Mouse (Mus musculus): ENCODE data around the gene Rwdd2b. TPM values are rescaled to one million over a fixed set of nuclear protein-coding genes. Genes with fewer than 3 reads are reported as not detected.

Gene Rwdd2b
- 10.8 and 11.4 TPM in 2 replicates for polyA plus RNA-seq (2014; fragmentation: Nextera tagmentation; extraction: Ambion mirVana)

DNA sequence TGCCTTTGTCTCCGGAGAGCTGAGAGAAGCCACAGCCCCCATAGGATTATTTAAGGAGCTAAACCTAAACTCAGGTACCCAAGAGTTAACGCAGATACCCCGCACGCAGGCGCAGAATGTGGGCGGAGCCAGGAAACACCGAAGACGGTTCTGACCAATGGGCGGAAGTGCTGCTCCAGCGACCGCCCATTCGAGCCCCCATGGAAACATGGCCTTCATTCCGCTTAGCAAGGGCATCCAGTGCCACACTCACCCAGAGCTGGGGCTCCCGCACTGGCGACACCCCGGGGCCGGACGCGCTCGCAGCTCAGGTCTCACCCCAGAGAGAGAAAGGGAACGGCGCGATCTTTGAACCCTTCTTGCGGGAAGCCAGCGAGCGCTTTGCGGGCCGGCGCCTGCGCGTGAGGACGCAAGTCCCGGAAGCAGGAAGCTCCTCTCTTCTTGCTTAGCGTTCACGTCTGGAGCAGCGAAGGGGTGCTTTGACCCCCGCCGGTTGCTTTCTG, at the start of gene Rwdd2b:
TSS of gene Rwdd2b (minus strand) at position 390 of the 503 bp plus-strand sequence.
- WGBS = under 1% methylated on average over 35 of the region's 38 CpGs
- DNase-seq = peak; percentile 98
- no peaks in the 10 kb centered on the region for H3K36me3 ChIP-seq (ENCODE audit: insufficient read depth)
- peak within 1 kb of the TSS; percentile 75 for H3K4me3 ChIP-seq (ENCODE audit: low read depth, low read length)
- H3K4me1 ChIP-seq (ENCODE audit: insufficient read depth) = peaks cover 6% of the 10 kb centered on the region; the same call in 1 of the 2 replicates
- H3K27me3 ChIP-seq (ENCODE audit: insufficient read depth, low read length) = no peaks in the 10 kb centered on the region
- peak; percentile 95 for ATAC-seq (ENCODE audit: insufficient read depth)
- no peak for TF ChIP-seq CTCF (IDR thresholded peaks at IDR 0.05; ENCODE audit: low read depth)
- no peaks in the 10 kb centered on the region for H3K9me3 ChIP-seq (ENCODE audit: low read depth, low read length)
- peak within 1 kb of the TSS; percentile 90 for H3K4me2 ChIP-seq
- peak within 1 kb of the TSS; percentile 88 for H3K27ac ChIP-seq (ENCODE audit: low read depth)
- H3K9ac ChIP-seq = peak within 1 kb of the TSS; percentile 72

DNA sequence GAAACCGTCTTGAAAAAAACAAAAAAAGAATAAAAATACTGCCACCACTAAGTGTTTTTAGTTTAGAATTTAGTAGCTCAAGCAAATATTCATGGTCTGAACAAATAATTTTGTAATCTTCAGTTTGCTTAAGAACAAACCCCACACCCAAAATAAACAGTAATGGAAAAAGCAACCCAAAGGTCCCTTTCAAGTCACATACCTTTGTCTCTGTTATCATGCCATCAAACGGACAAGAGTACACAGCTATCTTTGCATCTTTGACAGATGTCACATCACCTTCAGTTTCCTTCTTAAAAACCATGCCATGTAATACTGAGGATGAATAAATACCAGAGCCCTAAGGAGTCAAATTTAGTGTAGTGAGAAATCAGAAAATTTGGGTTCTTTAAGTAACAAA, 48.2 kb upstream of the Rwdd2b start:
- no peak for ATAC-seq (ENCODE audit: insufficient read depth)
- Histone ChIP-seq H3K4me3 (ENCODE audit: low read depth, low read length) (no peak overlapping the region), H3K9me3 (ENCODE audit: low read depth, low read length) (no peaks in the 10 kb centered on the region), H3K4me2 (no peak overlapping the region), H3K36me3 (ENCODE audit: insufficient read depth) (peaks cover 98% of the 10 kb centered on the region), H3K27ac (ENCODE audit: low read depth) (no peak overlapping the region), H3K4me1 (ENCODE audit: insufficient read depth) (no peaks in the 10 kb centered on the region), H3K27me3 (ENCODE audit: insufficient read depth, low read length) (no peaks in the 10 kb centered on the region), H3K9ac (no peak overlapping the region)
- WGBS = 62% methylated on average over 2 of the region's 2 CpGs
- no peak for TF ChIP-seq CTCF (IDR thresholded peaks at IDR 0.05; ENCODE audit: low read depth)
- DNase-seq = no peak

DNA sequence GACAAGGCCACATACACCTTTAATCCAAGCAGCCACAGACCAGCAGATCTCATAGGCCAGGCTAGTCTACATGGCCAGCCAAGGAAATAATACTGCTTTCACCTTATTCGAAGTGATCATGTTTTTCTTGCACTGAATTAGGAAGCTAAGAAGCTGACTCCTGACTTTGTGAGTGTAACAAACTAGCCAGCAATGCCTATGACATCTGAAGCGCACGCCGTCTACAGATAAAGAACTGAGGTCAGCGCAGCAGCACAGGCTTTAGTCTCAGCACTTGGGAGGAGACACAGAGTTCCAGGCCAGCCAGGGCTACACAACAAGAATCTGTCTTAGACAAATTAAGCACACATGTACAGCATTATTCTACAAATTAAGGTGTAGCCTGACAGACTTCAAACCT, 46.4 kb upstream of the Rwdd2b start:
- 93% methylated on average over 5 of the region's 5 CpGs for WGBS
- DNase-seq (no peak), ATAC-seq (ENCODE audit: insufficient read depth) (no peak)
- Histone ChIP-seq H3K9me3 (ENCODE audit: low read depth, low read length) (no peaks in the 10 kb centered on the region), H3K4me3 (ENCODE audit: low read depth, low read length) (no peak overlapping the region), H3K9ac (no peak overlapping the region), H3K27ac (ENCODE audit: low read depth) (no peak overlapping the region), H3K36me3 (ENCODE audit: insufficient read depth) (peaks cover 97% of the 10 kb centered on the region), H3K4me1 (ENCODE audit: insufficient read depth) (no peaks in the 10 kb centered on the region), H3K4me2 (no peak overlapping the region), H3K27me3 (ENCODE audit: insufficient read depth, low read length) (no peaks in the 10 kb centered on the region)
- no peak for TF ChIP-seq CTCF (IDR thresholded peaks at IDR 0.05; ENCODE audit: low read depth)

DNA sequence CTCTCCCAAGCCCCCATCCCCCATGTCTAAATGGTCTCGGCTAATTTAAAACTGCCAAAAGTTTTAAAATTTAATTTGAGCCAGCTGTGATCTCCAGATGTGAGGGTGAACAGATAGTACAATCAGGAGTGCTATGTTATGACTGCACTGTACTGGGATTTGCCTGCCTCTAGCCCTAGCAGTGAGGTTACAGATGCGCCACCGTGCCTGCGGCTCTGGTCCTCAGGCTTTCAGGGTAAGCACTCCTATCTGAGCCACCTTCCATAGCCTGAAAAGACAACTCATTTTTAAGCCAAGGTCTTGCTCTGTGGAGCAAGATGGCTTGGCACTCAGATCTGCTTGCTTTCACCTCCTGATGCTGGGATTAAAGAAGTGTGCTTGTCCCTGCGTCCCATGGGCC, 44.0 kb upstream of the Rwdd2b start:
- Histone ChIP-seq H3K9ac (no peak overlapping the region), H3K4me1 (ENCODE audit: insufficient read depth) (no peaks in the 10 kb centered on the region), H3K36me3 (ENCODE audit: insufficient read depth) (peaks cover 86% of the 10 kb centered on the region), H3K4me2 (no peak overlapping the region), H3K9me3 (ENCODE audit: low read depth, low read length) (no peaks in the 10 kb centered on the region), H3K4me3 (ENCODE audit: low read depth, low read length) (no peak overlapping the region), H3K27ac (ENCODE audit: low read depth) (no peak overlapping the region), H3K27me3 (ENCODE audit: insufficient read depth, low read length) (no peaks in the 10 kb centered on the region)
- 84% methylated on average over 5 of the region's 5 CpGs for WGBS
- ATAC-seq (ENCODE audit: insufficient read depth) (peak; percentile 44; the same call in 1 of the 2 replicates), DNase-seq (no peak)
- no peak for TF ChIP-seq CTCF (IDR thresholded peaks at IDR 0.05; ENCODE audit: low read depth)

DNA sequence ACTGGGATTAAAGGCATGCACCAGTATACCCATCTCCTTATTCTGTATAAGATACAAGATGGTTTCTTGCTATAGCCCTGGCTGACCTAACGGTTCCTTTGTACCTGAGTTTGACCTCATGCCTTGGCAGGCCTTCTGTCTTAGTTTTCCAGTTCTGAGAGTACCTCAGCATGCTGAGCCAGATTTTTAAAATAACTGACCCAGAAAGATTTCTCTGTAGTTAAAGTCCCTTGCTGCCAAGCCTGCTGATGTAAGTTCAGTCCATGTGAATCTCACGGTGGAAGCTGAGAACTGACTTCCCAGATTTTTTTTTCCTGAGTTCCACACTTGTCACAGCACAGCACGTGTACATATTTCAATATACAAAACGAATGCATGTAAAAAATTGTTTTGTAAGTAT, 30.2 kb upstream of the Rwdd2b start:
- Histone ChIP-seq H3K27ac (ENCODE audit: low read depth) (no peak overlapping the region), H3K4me3 (ENCODE audit: low read depth, low read length) (no peak overlapping the region), H3K9me3 (ENCODE audit: low read depth, low read length) (no peaks in the 10 kb centered on the region), H3K4me1 (ENCODE audit: insufficient read depth) (no peaks in the 10 kb centered on the region), H3K4me2 (no peak overlapping the region), H3K36me3 (ENCODE audit: insufficient read depth) (peaks cover 82% of the 10 kb centered on the region), H3K9ac (no peak overlapping the region), H3K27me3 (ENCODE audit: insufficient read depth, low read length) (no peaks in the 10 kb centered on the region)
- WGBS = 83% methylated on average over 4 of the region's 4 CpGs
- no peak for DNase-seq
- TF ChIP-seq CTCF (IDR thresholded peaks at IDR 0.05; ENCODE audit: low read depth) = no peak
- no peak for ATAC-seq (ENCODE audit: insufficient read depth)

DNA sequence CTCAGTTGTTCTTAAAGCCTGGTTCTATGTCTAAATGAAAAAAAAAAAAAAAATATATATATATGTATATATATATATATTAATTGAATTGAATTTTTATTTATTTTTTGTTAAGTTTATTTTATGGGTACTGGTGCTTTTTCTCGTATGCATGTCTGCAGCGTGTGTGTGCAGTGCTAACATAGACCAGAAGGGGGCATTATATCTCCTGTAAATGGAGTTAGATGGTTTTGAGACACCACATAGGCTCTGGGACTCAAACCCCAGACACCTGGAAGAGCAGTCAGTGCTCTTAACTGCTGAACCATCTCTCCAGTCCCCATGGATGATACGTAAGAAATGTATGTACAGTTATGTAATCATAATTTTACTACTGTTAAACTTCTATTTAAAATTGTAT, 18.4 kb upstream of the Rwdd2b start:
- H3K9me3 ChIP-seq (ENCODE audit: low read depth, low read length) = no peaks in the 10 kb centered on the region
- DNase-seq (no peak), ATAC-seq (ENCODE audit: insufficient read depth) (no peak)
- H3K4me2 ChIP-seq = no peak overlapping the region
- WGBS = 91% methylated on average over 3 of the region's 3 CpGs
- no peak overlapping the region for H3K9ac ChIP-seq
- H3K4me1 ChIP-seq (ENCODE audit: insufficient read depth) = peaks cover 7% of the 10 kb centered on the region; the same call in 1 of the 2 replicates
- no peak for TF ChIP-seq CTCF (IDR thresholded peaks at IDR 0.05; ENCODE audit: low read depth)
- peaks cover 30% of the 10 kb centered on the region for H3K36me3 ChIP-seq (ENCODE audit: insufficient read depth)
- no peak overlapping the region for H3K27ac ChIP-seq (ENCODE audit: low read depth)
- H3K4me3 ChIP-seq (ENCODE audit: low read depth, low read length) = no peak overlapping the region
- H3K27me3 ChIP-seq (ENCODE audit: insufficient read depth, low read length) = no peaks in the 10 kb centered on the region

DNA sequence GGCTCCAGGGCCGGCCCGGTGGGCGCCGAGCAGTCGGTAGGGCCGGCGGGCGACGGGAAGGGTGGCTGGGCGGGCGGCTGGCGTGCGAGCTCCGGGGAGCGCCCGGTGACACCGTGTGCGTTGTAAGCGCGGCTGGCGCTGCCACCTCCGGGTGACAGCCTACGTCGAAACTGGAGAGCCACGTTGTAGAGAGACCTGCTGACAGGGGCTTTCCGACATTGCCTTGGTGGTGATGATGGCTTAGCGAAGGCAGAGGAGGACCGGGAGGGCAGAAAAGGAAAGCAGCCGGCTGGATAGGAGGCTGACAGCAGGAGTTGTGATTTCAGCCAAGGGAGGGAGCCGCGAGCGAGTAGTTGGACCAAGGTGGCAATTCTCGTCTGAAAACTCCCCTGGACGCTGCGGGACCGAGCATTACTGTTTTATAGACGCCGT, 14.8 kb upstream of the Rwdd2b start:
- H3K36me3 ChIP-seq (ENCODE audit: insufficient read depth) = peaks cover 6% of the 10 kb centered on the region; the same call in 1 of the 2 replicates
- DNase-seq = peak; percentile 39
- peak; percentile 74 for ATAC-seq (ENCODE audit: insufficient read depth)
- H3K9ac ChIP-seq = peak overlapping the region; percentile 84
- H3K27me3 ChIP-seq (ENCODE audit: insufficient read depth, low read length) = no peaks in the 10 kb centered on the region
- peak overlapping the region; percentile 89 for H3K4me3 ChIP-seq (ENCODE audit: low read depth, low read length)
- peak overlapping the region; percentile 78 for H3K4me2 ChIP-seq
- H3K9me3 ChIP-seq (ENCODE audit: low read depth, low read length) = no peaks in the 10 kb centered on the region
- WGBS = under 1% methylated on average over 38 of the region's 38 CpGs
- no peak for TF ChIP-seq CTCF (IDR thresholded peaks at IDR 0.05; ENCODE audit: low read depth)
- peak overlapping the region; percentile 58; the same call in 1 of the 2 replicates for H3K27ac ChIP-seq (ENCODE audit: low read depth)
- peaks cover 7% of the 10 kb centered on the region; the same call in 1 of the 2 replicates for H3K4me1 ChIP-seq (ENCODE audit: insufficient read depth)

Measured in lung, embryonic 14.5 days (tissue).